Mouse (Mus musculus) liver, embryonic 14.5 days (tissue): ENCODE data around the gene Efhc1. TPM values are rescaled to one million over a fixed set of nuclear protein-coding genes. Genes with fewer than 3 reads are reported as not detected.

Experiments used
- ATAC-seq: fragments of 200-750 bp; cut with Nextera tagmentation; 2 replicates; pipeline ENCODE4 v1.8.0; 2017; ENCODE audit warnings: moderate number of reproducible peaks, mild to moderate bottlenecking, moderate library complexity; ENCODE audit not compliant: insufficient read depth
- DNase-seq, 3 experiments: peaks; one replicate each; pipeline ENCODE4 v3.0.0-alpha.2; 2012 to 2013; ENCODE audit warnings: low read depth in 3 of 3, low spot score in 3 of 3
- H3K27ac ChIP-seq: fragments of 300-500 bp; sonication (generic); 2 replicates; pipeline ENCODE4 v1.5.1; 2014; ENCODE audit warnings: moderate library complexity, mild to moderate bottlenecking, control low read depth, inconsistent platforms
- H3K27me3 ChIP-seq: fragments of 300-500 bp; sonication (generic); 2 replicates; pipeline ENCODE4 v1.6.1; 2014; ENCODE audit warnings: mild to moderate bottlenecking, low read length, moderate library complexity; ENCODE audit not compliant: control insufficient read depth, insufficient read depth
- H3K36me3 ChIP-seq: fragments of 300-500 bp; sonication (generic); replicated peaks from 2 replicates; pipeline ENCODE4 v1.6.1; 2014; ENCODE audit warnings: low read depth; ENCODE audit not compliant: control insufficient read depth, insufficient read depth
- H3K4me1 ChIP-seq, 2 experiments: fragments of 200-500 bp in 1 of 2; fragments of 300-500 bp in 1 of 2; sonication (generic) in 1 of 2; replicated peaks; 2 replicates each; pipeline ENCODE4 v1.6.1; 2012 to 2014; ENCODE audit warnings: antibody characterized with exemption in 1 of 2, inconsistent platforms in 1 of 2, low read length in 1 of 2; ENCODE audit not compliant: control insufficient read depth in 2 of 2, insufficient read depth in 2 of 2
- H3K4me2 ChIP-seq: fragments of 300-500 bp; sonication (generic); 2 replicates; pipeline ENCODE4 v1.6.1; 2014; ENCODE audit warnings: low read depth, mild to moderate bottlenecking, control low read depth, moderate library complexity
- H3K4me3 ChIP-seq, 2 experiments: fragments of 200-500 bp in 1 of 2; fragments of 300-500 bp in 1 of 2; sonication (generic) in 1 of 2; 2 replicates each; pipeline ENCODE4 v1.5.1; 2012 to 2014; ENCODE audit warnings: low read depth in 2 of 2, low read length in 2 of 2, mild to moderate bottlenecking in 2 of 2, control low read depth in 1 of 2, inconsistent platforms in 1 of 2, moderate library complexity in 1 of 2; ENCODE audit not compliant: insufficient read depth in 1 of 2
- H3K9ac ChIP-seq: fragments of 300-500 bp; sonication (generic); replicated peaks from 2 replicates; pipeline ENCODE4 v1.6.1; 2014; ENCODE audit warnings: mild to moderate bottlenecking, control low read depth, moderate library complexity
- H3K9me3 ChIP-seq: fragments of 300-500 bp; sonication (generic); 2 replicates; pipeline ENCODE4 v1.6.1; 2016; ENCODE audit warnings: low read length, mixed read lengths; ENCODE audit not compliant: control insufficient read depth
- CTCF ChIP-seq: IDR thresholded peaks from 2 replicates; pipeline ENCODE4 v1.5.1; 2016; ENCODE audit warnings: antibody characterized with exemption, low read depth, control low read depth
- EP300 ChIP-seq: IDR thresholded peaks from 2 replicates; pipeline ENCODE4 v1.6.1; 2016; ENCODE audit warnings: antibody characterized with exemption, low read depth
- WGBS: fragments of 180-500 bp; shearing (Covaris S2); extraction: QIAGEN DNeasy Blood & Tissue Kit; methylation state at CpG from one replicate; pipeline ENCODE4 v1.1.7; 2014; ENCODE audit not compliant: insufficient replicate concordance; 5-methylcytosine and 5-hydroxymethylcytosine counted together
- polyA plus RNA-seq, 2 experiments: library from polyadenylated mRNA; depleted of rRNA in 1 of 2; stranded (reverse) in 1 of 2; unstranded in 1 of 2; fragments of >200 nt; fragmentation: Nextera tagmentation in 1 of 2; extraction: Ambion mirVana in 1 of 2; gene quantifications; 2 replicates each; pipeline versions ENCODE4 v1.2.1 to v1.2.3; 2012 to 2014

Efhc1 gene
- polyA plus RNA-seq, 2 experiments = 0.21 to 0.32 TPM

DNA sequence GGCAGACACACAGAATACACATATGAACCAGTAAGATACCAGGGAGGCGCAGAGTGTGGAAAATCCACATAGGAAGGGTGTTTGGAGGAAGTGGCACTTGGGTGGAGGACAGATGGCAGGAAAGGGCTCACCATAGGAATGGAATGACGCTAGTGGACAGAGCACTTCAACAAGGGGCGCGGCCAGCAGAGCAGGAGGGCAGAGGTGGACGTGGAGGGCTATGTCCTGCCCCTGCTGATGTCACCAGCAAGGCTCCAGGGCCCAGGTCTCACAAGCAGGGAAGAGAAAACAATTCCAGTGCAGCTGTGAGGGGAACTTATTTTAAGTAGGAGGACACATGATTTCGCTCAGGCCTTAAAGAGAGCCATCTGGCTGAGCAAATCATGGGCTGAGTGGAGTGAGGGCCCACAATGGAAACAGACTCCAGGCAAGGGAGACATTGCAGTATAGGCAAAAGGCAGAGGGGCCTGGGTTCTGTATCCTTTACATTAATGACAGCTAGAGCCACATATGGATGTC lies 58.9 kb downstream of the Efhc1 start:
- WGBS = 66% methylated on average over 6 of the region's 6 CpGs
- Histone ChIP-seq H3K36me3 (no peaks in the 10 kb centered on the region), H3K4me2 (no peak overlapping the region), H3K27me3 (no peaks in the 10 kb centered on the region), H3K4me1 (no peaks in the 10 kb centered on the region), H3K4me3 (no peak overlapping the region), H3K9me3 (no peaks in the 10 kb centered on the region), H3K9ac (no peak overlapping the region), H3K27ac (no peak overlapping the region)
- TF ChIP-seq EP300 (no peak), CTCF (no peak)
- ATAC-seq = no peak
- DNase-seq = no peak

DNA sequence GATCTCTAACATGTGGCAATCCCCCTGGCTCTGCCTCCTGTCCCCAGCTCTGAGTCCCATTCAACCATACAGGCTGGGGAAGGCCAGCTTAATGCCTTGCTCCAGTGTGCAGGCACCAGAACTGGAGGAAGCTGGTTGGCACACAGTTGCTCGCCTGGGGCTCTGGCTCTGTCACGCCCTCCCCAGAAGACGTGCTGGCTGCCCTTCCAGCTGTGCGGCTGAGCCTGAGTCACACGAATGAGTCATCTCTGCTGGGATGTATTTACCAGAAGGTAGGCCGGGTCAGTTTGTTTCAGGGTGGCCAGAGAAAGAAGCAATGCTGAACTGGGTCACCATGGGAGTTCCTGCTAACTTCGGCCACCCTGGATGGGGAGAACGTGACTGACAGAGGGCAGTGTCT lies 63.0 kb downstream of the Efhc1 start:
- no peak overlapping the region for H3K9ac ChIP-seq
- WGBS = 45% methylated on average over 8 of the region's 8 CpGs
- DNase-seq (peak in 1 of 3 experiments; percentile 9), ATAC-seq (no peak)
- H3K4me3 ChIP-seq = no peak overlapping the region
- no peaks in the 10 kb centered on the region for H3K4me1 ChIP-seq
- TF ChIP-seq CTCF = no peak
- no peak for TF ChIP-seq EP300
- H3K4me2 ChIP-seq = no peak overlapping the region
- no peaks in the 10 kb centered on the region for H3K36me3 ChIP-seq
- H3K27ac ChIP-seq = no peak overlapping the region
- no peaks in the 10 kb centered on the region for H3K27me3 ChIP-seq
- H3K9me3 ChIP-seq = no peaks in the 10 kb centered on the region

DNA sequence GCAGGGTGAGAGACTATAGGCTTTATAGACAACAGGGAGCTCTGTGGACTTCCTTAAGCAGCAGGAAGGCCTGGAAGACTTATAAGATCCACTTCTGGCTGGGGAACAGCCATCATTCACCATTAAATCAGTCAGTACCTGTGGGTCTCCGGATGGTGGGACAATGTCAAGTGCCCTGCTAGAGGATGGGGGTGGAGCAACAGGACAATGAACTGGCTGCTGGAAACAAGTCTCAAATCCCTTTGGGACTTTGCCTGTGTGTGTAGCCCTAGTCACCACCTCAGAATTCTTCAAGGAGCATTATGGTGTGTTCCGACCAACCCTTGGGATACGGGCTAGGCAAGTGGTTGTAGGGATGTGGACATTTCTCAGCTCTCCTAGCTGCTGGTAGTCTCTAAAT lies 71.7 kb downstream of the Efhc1 start:
- Histone ChIP-seq H3K36me3 (no peaks in the 10 kb centered on the region), H3K4me3 (no peak overlapping the region), H3K4me2 (no peak overlapping the region), H3K9me3 (no peaks in the 10 kb centered on the region), H3K9ac (no peak overlapping the region), H3K27me3 (no peaks in the 10 kb centered on the region), H3K27ac (no peak overlapping the region), H3K4me1 (no peaks in the 10 kb centered on the region; a peak in 1 of 4 replicates)
- DNase-seq (no peak), ATAC-seq (no peak)
- 73% methylated on average over 3 of the region's 3 CpGs for whole genome bisulfite sequencing
- TF ChIP-seq CTCF (no peak), EP300 (no peak)

DNA sequence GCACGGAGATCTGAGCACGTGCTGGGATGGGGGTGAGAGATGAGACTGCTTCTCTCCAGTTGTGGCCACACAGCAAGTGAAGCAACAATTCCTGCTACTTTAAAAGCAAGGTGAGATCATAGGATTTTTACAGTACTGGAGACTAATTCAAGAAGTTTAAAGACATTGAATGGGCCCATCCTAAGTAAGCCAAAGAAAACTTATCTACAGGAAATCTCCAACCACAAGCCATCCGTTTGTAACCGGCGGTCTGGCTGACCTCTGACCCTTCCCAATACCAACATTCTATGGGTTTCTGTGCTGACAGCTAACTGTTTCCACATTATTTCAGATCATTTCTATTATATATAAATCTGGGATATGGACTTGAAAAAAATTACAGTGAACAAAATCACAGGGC lies 73.8 kb downstream of the Efhc1 start:
- no peak overlapping the region for H3K4me2 ChIP-seq
- DNase-seq (no peak), ATAC-seq (no peak)
- no peaks in the 10 kb centered on the region for H3K27me3 ChIP-seq
- no peak for TF ChIP-seq EP300
- no peak for TF ChIP-seq CTCF
- no peaks in the 10 kb centered on the region; a peak in 1 of 4 replicates for H3K4me1 ChIP-seq
- no peak overlapping the region for H3K9ac ChIP-seq
- no peaks in the 10 kb centered on the region for H3K9me3 ChIP-seq
- no peak overlapping the region for H3K4me3 ChIP-seq
- no peak overlapping the region for H3K27ac ChIP-seq
- no peaks in the 10 kb centered on the region for H3K36me3 ChIP-seq
- 17% methylated on average over 5 of the region's 5 CpGs for WGBS

DNA sequence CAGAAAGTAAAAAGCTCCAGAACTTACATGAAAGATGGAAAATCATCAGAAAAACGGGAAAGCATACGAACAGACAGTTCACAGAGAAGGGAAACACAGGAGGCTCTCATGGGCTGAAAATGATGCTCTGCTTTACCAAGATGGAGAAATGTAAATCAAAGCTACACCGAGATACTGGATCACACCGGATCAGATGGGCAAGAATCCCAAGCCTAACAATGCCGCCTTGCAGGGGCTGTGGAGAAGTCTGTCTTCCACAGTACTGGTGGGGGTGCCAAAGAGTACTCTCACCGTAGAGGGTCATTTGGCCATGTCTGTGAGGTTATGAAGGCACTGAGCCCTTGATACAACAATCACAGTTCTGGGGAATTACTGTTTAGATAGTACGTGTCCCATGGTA lies 75.1 kb downstream of the Efhc1 start:
- WGBS = 63% methylated on average over 7 of the region's 7 CpGs
- Histone ChIP-seq H3K36me3 (no peaks in the 10 kb centered on the region), H3K27me3 (no peaks in the 10 kb centered on the region), H3K9me3 (no peaks in the 10 kb centered on the region), H3K9ac (no peak overlapping the region), H3K27ac (no peak overlapping the region), H3K4me1 (no peaks in the 10 kb centered on the region; a peak in 1 of 4 replicates), H3K4me2 (no peak overlapping the region), H3K4me3 (no peak overlapping the region)
- ATAC-seq (no peak), DNase-seq (no peak)
- TF ChIP-seq EP300 (no peak), CTCF (no peak)
